Mouse (Mus musculus): ENCODE results near the gene H2-T22.
"Not testable (repeated sequence)": the region's sequence is repeated elsewhere in the genome, so short reads cannot be mapped to it uniquely, and the experiment has no call there.

H2-T22 gene

GRCm38 (mm10) chr17:36028879-36029619, 13.5 kb downstream of the H2-T22 start:
- DNase-seq: no peak

- no peak for DNase-seq
Observed at GRCm38 (mm10) chr17:36027663-36028062, 14.9 kb downstream of the H2-T22 start.

GRCm38 (mm10) chr17:36025901-36026300, 16.6 kb downstream of the H2-T22 start:
- DNase-seq: no peak

GRCm38 (mm10) chr17:36025197-36025596, 17.4 kb downstream of the H2-T22 start:
- peak in 1 of 2 experiments; percentile 31 for DNase-seq

- DNase-seq: no peak
Observed at GRCm38 (mm10) chr17:36023710-36024654, 18.6 kb downstream of the H2-T22 start.

GRCm38 (mm10) chr17:36022922-36023321, 19.6 kb downstream of the H2-T22 start:
- no peak for DNase-seq

GRCm38 (mm10) chr17:36022098-36022497, 20.4 kb downstream of the H2-T22 start:
- no peak for DNase-seq

- DNase-seq: no peak
Observed at GRCm38 (mm10) chr17:36021309-36021708, 21.2 kb downstream of the H2-T22 start.

- no peak for DNase-seq
Observed at GRCm38 (mm10) chr17:36020191-36021073, 22.1 kb downstream of the H2-T22 start, which contains the start of gene H2-T24. H2-T24 (minus strand) TSS chr17:36020560.

GRCm38 (mm10) chr17:36019519-36019918, 23.0 kb downstream of the H2-T22 start:
- DNase-seq: no peak

- DNase-seq: no peak
Observed at GRCm38 (mm10) chr17:36018979-36019378, 23.6 kb downstream of the H2-T22 start.

- peak; percentile 26 to 48 for DNase-seq
Observed at GRCm38 (mm10) chr17:36017046-36017445, 25.5 kb downstream of the H2-T22 start.

GRCm38 (mm10) chr17:36014977-36015376, 27.6 kb downstream of the H2-T22 start:
- no peak for DNase-seq

GRCm38 (mm10) chr17:36004409-36004808, 38.1 kb downstream of the H2-T22 start:
- not testable (repeated sequence) for DNase-seq

- no peak for DNase-seq
Observed at GRCm38 (mm10) chr17:36003331-36003730, 39.2 kb downstream of the H2-T22 start.

GRCm38 (mm10) chr17:36001966-36002365, 40.6 kb downstream of the H2-T22 start:
- no peak for DNase-seq

- no peak for DNase-seq
Observed at GRCm38 (mm10) chr17:36001121-36001897, 41.2 kb downstream of the H2-T22 start.

GRCm38 (mm10) chr17:36000349-36000748, 42.2 kb downstream of the H2-T22 start:
- no peak for DNase-seq

GRCm38 (mm10) chr17:35999356-35999755, 43.2 kb downstream of the H2-T22 start:
- DNase-seq: no peak

GRCm38 (mm10) chr17:35998545-35999305, 43.8 kb downstream of the H2-T22 start:
- DNase-seq: no peak
